Mouse (Mus musculus) limb, embryonic 12.5 days (tissue): ENCODE results near the gene Pomp. TPM values are rescaled to one million over a fixed set of nuclear protein-coding genes. Genes with fewer than 3 reads are reported as not detected.

Experiments
- ATAC-seq: fragments of 200-750 bp; cut with Nextera tagmentation; 2 replicates; pipeline ENCODE4 v1.8.0; 2017; ENCODE audit warnings: low read depth, moderate TSS enrichment; ENCODE audit not compliant: insufficient number of reproducible peaks, insufficient read depth, low FRiP score, low TSS enrichment
- H3K27ac ChIP-seq: fragments of 300-500 bp; sonication (generic); 2 replicates; pipeline ENCODE4 v1.5.1; 2016; ENCODE audit warnings: mild to moderate bottlenecking, moderate library complexity
- H3K27me3 ChIP-seq: fragments of 300-500 bp; sonication (generic); 2 replicates; pipeline ENCODE4 v1.6.1; 2016; ENCODE audit warnings: mild to moderate bottlenecking, moderate library complexity
- H3K36me3 ChIP-seq: fragments of 300-500 bp; sonication (generic); 2 replicates; pipeline ENCODE4 v1.6.1; 2016; ENCODE audit warnings: mild to moderate bottlenecking, moderate library complexity
- H3K4me1 ChIP-seq: fragments of 300-500 bp; sonication (generic); replicated peaks from 2 replicates; pipeline ENCODE4 v1.6.1; 2016
- H3K4me2 ChIP-seq: fragments of 300-500 bp; sonication (generic); 2 replicates; pipeline ENCODE4 v1.6.1; 2016; ENCODE audit warnings: mild to moderate bottlenecking, moderate library complexity
- H3K4me3 ChIP-seq: fragments of 300-500 bp; sonication (generic); replicated peaks from 2 replicates; pipeline ENCODE4 v1.5.1; 2016; ENCODE audit warnings: mild to moderate bottlenecking
- H3K9ac ChIP-seq: fragments of 300-500 bp; sonication (generic); replicated peaks from 2 replicates; pipeline ENCODE4 v1.6.1; 2016; ENCODE audit warnings: mild to moderate bottlenecking, moderate library complexity
- H3K9me3 ChIP-seq: fragments of 300-500 bp; sonication (generic); 2 replicates; pipeline ENCODE4 v1.6.1; 2016; ENCODE audit warnings: mild to moderate bottlenecking, moderate library complexity
- WGBS: fragments of 180-500 bp; shearing (Covaris S2); methylation state at CpG from one replicate; pipeline ENCODE4 v1.1.7; 2016; 5-methylcytosine and 5-hydroxymethylcytosine counted together
- polyA plus RNA-seq: library from polyadenylated mRNA; unstranded; fragments of >200 nt; fragmentation: Nextera tagmentation; extraction: Ambion mirVana; gene quantifications from 2 replicates; pipeline ENCODE4 v1.2.1, GENCODE M21; 2016

Gene Pomp
- polyA plus RNA-seq, 1 experiment from 2014 or later = 511 TPM

DNA sequence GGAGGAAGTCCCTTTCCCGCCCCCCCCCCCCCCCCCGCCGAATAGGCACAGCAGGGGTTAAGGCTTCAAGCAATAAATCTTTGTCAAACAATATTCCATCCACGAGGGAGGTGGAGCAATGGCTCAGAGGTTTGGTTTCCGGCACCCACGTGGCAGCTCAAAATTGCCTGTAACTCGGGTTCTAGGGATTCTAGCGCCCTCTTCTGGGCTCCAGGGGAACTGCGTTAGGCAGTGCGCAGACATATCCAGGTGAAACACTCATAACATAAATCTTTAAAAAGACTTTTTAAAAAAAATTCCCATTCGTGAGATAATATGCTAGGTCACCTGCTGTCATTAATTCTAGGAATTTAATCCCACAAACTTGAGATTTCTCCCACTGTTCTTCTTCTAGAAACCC, 46.9 kb downstream of the Pomp start:
- Histone ChIP-seq H3K9ac (no peak overlapping the region), H3K4me2 (no peak overlapping the region), H3K27me3 (no peaks in the 10 kb centered on the region), H3K9me3 (no peaks in the 10 kb centered on the region), H3K4me3 (no peak overlapping the region), H3K4me1 (no peaks in the 10 kb centered on the region), H3K27ac (no peak overlapping the region), H3K36me3 (no peaks in the 10 kb centered on the region)
- ATAC-seq = no peak
- 51% methylated on average over 11 of the region's 11 CpGs for WGBS

DNA sequence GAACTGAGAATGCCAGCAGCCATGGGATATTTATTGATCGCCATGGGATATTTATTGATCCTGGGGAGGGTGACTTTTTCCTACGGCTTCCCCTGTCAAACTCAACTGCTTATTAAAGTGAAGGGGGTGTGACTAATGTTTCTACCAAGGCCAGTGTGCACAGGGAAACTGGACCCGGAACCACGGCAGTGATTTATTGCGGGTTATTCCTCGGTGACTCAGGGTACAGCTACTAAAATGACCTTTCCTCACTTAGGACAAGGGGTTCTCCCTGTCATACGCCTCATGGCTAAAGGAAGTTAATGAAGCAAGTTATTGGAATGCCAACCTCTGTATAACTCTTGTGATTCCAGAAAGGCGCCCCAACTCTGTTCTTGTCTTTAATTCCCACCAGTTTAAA, 47.6 kb downstream of the Pomp start:
- Histone ChIP-seq H3K4me3 (no peak overlapping the region), H3K4me1 (0 out of 2 replicates have a peak, but pooled peaks cover under 1% of the 10 kb centered on the region), H3K27me3 (no peaks in the 10 kb centered on the region), H3K4me2 (no peak overlapping the region), H3K9me3 (no peaks in the 10 kb centered on the region), H3K27ac (no peak overlapping the region), H3K9ac (no peak overlapping the region), H3K36me3 (no peaks in the 10 kb centered on the region)
- ATAC-seq = no peak
- 80% methylated on average over 8 of the region's 8 CpGs for WGBS

DNA sequence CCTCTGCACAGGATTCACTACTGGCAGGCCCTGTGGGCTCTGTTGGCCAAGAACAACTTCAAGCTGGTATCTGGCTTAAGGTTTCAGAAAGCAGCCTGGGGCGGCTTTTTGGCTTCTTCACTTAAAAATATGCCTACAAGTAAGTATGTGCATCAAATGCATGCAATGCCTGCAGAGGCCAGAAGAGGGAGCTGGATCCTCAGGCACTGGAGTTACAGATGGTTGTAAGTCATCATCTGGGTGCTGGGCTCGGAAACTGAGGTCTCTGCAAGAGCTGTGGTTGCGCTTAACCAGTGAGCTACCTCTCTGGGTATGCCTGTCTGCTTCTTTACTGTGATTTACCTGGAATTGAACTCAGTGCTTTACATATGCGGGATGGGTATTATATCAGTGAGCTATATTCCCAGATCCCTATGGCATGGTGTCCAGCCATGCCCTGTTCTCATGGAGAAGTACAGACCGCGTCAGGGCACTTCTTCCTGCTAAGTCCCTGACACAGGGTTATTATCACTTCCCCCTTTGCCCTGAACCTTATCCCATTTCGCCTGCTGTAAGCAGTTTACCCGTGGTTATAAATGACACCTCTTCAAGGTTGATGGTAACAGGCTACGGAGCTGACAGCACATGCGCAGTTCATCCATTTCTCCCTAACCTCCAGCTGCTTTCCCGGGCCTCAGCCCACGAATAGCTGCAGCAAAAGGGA, 50.7 kb downstream of the Pomp start:
- no peak for ATAC-seq
- Histone ChIP-seq H3K4me2 (no peak overlapping the region), H3K4me1 (peaks cover 14% of the 10 kb centered on the region), H3K27me3 (no peaks in the 10 kb centered on the region), H3K9me3 (no peaks in the 10 kb centered on the region), H3K4me3 (no peak overlapping the region), H3K27ac (no peak overlapping the region), H3K36me3 (no peaks in the 10 kb centered on the region), H3K9ac (no peak overlapping the region)
- WGBS = 84% methylated on average over 12 of the region's 12 CpGs

DNA sequence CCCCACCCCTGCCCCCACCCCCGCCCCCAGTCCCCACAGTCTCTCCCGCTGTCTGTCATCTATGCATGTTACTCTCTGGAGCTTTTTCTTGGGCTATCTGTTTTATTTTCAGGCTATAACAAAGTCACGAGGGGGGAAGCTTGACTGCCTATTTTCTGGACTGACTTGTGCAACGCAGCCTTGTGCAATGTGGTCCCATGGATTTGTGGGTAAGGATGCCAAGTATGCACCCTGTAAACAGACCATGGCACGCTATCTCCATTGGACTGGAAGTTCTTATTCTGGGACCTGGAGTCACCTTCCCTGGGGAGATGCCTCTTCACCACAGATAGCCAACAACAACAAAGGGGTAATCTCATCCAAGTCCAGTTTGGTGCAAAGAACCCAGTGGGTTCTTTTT, 51.5 kb downstream of the Pomp start:
- Histone ChIP-seq H3K36me3 (no peaks in the 10 kb centered on the region), H3K4me1 (peaks cover 14% of the 10 kb centered on the region), H3K4me3 (no peak overlapping the region), H3K27me3 (no peaks in the 10 kb centered on the region), H3K4me2 (no peak overlapping the region), H3K27ac (no peak overlapping the region), H3K9me3 (no peaks in the 10 kb centered on the region), H3K9ac (no peak overlapping the region)
- 78% methylated on average over 5 of the region's 5 CpGs for WGBS
- ATAC-seq = no peak

DNA sequence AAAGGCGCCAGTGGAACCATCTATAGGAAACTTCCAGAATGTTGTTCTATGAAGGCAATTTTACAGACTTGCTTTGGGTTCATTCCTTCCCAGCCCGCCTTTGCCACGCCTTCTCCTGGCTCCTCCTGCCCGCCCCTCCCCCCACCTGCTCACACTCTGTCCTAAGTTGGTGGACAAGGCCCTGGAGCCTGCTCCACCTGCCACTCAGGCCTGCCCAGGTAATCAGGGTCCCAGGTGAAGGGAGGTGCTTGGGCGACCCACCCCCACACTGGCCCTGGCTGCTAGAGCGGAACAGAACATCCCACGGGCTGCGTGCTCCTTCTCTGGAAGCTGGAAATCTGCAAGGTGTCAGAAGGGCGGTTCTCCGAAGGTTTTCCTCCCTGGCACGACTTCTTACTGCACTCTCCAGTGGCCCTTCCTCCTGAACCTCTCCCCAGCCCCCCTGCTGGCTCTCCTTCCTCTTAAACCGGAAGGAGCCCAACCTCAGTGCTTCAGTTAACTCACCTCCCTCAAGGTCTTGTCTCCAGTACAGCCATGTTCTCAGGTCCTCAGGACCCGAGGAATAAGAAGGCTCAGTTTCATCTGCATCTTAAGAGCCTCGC, 53.1 kb downstream of the Pomp start:
- H3K4me3 ChIP-seq = no peak overlapping the region
- 30% methylated on average over 14 of the region's 14 CpGs for WGBS
- no peaks in the 10 kb centered on the region for H3K27me3 ChIP-seq
- ATAC-seq = no peak
- peaks cover 14% of the 10 kb centered on the region for H3K4me1 ChIP-seq
- peak overlapping the region; percentile 27 for H3K4me2 ChIP-seq
- no peaks in the 10 kb centered on the region for H3K36me3 ChIP-seq
- 0 out of 2 replicates have a peak overlapping the region, but pooled peaks have one; percentile 8 for H3K9ac ChIP-seq
- H3K9me3 ChIP-seq = no peaks in the 10 kb centered on the region
- 0 out of 2 replicates have a peak overlapping the region, but pooled peaks have one; percentile 17 for H3K27ac ChIP-seq

DNA sequence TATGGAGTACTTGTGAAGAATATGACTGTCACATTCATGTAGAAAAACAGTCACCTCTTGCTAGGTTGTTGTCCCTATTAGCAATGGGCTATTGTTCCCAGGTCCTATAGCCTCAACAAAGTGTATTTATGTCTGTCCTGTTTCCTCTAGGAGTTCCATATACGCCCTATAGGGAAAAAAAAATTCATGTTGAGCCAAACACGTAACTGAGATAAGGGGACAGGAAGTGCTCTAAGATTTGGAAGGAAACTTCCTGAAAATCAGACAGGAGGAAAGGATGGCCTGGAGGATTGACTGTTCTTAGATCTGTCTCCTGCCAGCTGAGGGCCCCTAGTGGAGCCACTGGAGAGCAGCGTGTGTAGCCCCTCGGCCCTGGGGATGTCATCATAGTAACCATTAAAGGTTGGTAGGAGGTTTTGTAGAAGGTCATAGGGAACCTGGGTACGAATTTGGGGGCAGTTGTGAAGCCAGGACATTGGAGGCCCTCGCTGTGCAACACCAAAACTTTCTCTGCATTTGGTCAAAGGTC, 54.8 kb downstream of the Pomp start:
- ATAC-seq = no peak
- H3K9ac ChIP-seq = no peak overlapping the region
- WGBS = 55% methylated on average over 6 of the region's 6 CpGs
- H3K36me3 ChIP-seq = no peaks in the 10 kb centered on the region
- H3K4me3 ChIP-seq = no peak overlapping the region
- no peak overlapping the region for H3K4me2 ChIP-seq
- no peaks in the 10 kb centered on the region for H3K9me3 ChIP-seq
- peaks cover 14% of the 10 kb centered on the region for H3K4me1 ChIP-seq
- no peaks in the 10 kb centered on the region for H3K27me3 ChIP-seq
- H3K27ac ChIP-seq = no peak overlapping the region

DNA sequence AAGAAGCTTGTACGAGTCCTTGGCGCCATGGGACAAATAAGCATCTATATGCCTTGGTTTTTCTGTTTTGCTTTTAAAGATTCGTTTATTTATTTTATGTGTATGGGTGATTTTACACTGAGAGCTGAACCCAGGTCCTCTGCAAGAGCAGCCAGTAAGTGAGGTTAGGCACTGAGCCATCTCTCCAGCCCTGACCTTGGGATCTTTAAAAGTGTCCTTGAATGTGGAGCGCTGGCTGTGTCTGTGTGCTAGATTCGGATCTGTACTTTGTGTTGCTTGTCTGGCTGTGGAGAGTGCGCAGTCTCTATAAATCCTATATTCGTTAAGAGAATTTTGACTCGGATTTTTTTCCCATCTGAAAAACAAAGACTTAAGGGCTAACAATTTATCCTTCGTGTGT, 55.9 kb downstream of the Pomp start:
- no peak for ATAC-seq
- 86% methylated on average over 9 of the region's 9 CpGs for WGBS
- H3K9me3 ChIP-seq = no peaks in the 10 kb centered on the region

DNA sequence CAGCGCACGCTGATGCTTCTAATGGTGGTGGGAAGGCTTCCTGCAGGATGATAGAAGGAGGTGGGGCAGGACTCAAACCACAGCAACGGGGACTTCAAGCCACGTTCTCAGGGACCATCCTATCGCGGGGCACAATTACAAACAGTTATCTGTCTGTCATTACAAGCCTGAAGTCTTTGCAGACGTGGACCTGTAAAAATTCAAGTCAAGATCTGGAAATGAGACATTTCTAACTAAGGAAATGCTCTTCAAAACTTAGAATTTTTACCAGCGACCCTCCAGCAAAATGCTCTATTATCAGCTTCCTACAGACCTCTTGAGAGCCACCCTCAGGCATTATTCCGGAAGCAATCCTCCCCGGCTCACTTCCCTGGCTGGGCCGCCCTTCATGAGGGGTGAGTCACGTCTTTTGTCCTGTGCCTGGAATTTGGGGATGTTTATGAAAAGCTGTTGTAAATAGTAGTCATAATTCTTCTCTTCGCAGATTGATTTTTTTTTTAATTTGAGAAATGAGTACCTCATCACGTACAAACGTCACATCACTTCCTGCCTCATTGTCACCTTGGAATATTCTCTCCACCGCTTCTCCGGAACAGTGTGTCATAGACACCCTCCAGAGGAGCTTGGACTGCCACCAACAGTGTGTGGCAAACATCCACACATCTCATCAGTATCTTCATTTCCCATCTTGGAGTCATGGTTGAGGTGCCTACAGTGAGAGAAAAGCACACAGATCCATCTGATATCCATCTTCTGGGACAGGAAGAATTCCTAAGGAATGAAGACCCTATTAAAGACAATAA, 58.0 kb downstream of the Pomp start:
- no peak overlapping the region for H3K27ac ChIP-seq
- H3K36me3 ChIP-seq = no peaks in the 10 kb centered on the region
- H3K27me3 ChIP-seq = no peaks in the 10 kb centered on the region
- no peak overlapping the region for H3K9ac ChIP-seq
- no peak overlapping the region for H3K4me3 ChIP-seq
- no peaks in the 10 kb centered on the region for H3K9me3 ChIP-seq
- no peak for ATAC-seq
- 75% methylated on average over 17 of the region's 17 CpGs for WGBS
- no peak overlapping the region for H3K4me2 ChIP-seq
- H3K4me1 ChIP-seq = peaks cover 10% of the 10 kb centered on the region

More for the DNA sequence above, 55.9 kb downstream of the Pomp start:
- no peak overlapping the region for H3K4me2 ChIP-seq
- H3K9ac ChIP-seq = no peak overlapping the region
- no peak overlapping the region for H3K4me3 ChIP-seq
- H3K27ac ChIP-seq = no peak overlapping the region
- peaks cover 14% of the 10 kb centered on the region for H3K4me1 ChIP-seq
- no peaks in the 10 kb centered on the region for H3K36me3 ChIP-seq
- no peaks in the 10 kb centered on the region for H3K27me3 ChIP-seq

DNA sequence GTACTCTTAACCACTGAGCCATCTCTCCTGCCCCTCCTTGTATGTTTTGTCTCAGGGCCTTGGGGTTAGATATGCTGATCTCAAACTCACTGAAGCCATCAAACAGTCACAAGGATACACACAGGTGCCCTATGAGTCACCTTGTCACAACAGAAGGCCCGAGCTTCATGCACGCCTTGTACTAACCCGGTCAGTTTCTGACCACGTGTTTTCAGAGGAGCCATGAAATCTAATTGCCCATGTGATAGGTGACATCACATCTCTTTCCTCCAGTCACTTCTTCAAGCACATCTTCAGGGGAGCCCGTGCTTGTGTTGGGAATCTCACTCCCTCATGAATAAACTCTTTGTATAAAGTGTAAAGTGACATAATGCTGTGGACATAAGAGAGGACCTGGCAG, 64.4 kb downstream of the Pomp start:
- no peak overlapping the region for H3K27ac ChIP-seq
- H3K9ac ChIP-seq = no peak overlapping the region
- H3K4me1 ChIP-seq = no peaks in the 10 kb centered on the region
- H3K36me3 ChIP-seq = no peaks in the 10 kb centered on the region
- H3K4me2 ChIP-seq = no peak overlapping the region
- H3K27me3 ChIP-seq = no peaks in the 10 kb centered on the region
- ATAC-seq = no peak
- H3K4me3 ChIP-seq = no peak overlapping the region
- H3K9me3 ChIP-seq = no peaks in the 10 kb centered on the region
- 80% methylated on average over 5 of the region's 5 CpGs for WGBS
